Mouse (Mus musculus): Measurements from ENCODE around the gene Tnfaip1. TPM values are rescaled to one million over a fixed set of nuclear protein-coding genes. Genes with fewer than 3 reads are reported as not detected.

Tnfaip1 gene
- total RNA-seq, 2 experiments from 2014 or later: 36.8 to 37.6 TPM

- Histone ChIP-seq H3K4me3 (no peak overlapping the region), H3K27ac (no peak overlapping the region)
- TF ChIP-seq CTCF (IDR thresholded peaks at IDR 0.05): peak; percentile 39
- intact Hi-C loops (cut with DNase I): no loop called here
- no peak for DNase-seq (ENCODE audit: extremely low spot score in 1 of 2, low spot score in 2 of 2)
Measured at GRCm38 (mm10) chr11:78515549-78516325, 20.4 kb downstream of the Tnfaip1 start.

DNA sequence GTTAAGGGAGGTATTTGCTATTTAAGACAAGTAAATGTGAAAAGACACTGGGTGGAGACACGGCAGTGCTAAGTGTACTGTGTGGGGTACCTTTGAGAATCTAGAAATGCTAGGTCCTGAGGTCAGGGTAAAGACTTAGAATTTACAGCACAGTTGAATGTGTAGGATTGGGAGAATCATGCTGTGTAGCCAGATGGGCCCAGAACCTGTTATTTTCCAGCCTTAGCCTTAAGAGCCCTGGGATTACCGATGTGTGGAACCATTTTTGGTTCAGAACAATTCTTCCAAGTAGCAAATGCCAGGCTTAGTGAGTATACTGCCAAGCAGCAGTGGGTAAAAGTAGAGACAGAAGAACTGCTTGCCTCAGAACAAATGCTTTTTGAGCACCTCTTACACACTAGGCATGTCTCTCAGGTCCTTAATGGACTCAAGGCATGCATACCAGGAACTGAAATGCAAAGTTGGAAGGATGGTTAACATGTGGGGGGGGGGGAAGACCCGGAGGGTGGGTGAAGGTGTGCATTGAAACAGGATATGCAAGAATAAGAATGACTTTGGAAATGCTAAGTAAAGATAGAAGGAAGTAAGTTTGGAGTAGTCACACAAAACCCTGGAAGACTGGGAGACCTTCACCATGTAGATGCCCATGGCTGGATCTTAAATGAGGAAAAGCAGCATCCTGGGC, 22.9 kb downstream of the Tnfaip1 start:
- intact Hi-C loops (cut with DNase I): loop anchor here (2.0 kb wide), 1 partner anchor 24 kb away; the partner anchor contains the start of genes Ift20 and Tnfaip1
- Histone ChIP-seq H3K4me3 (peak overlapping the region; percentile 64), H3K27ac (no peak overlapping the region)
- no peak for DNase-seq (ENCODE audit: extremely low spot score in 1 of 2, low spot score in 2 of 2)
- no peak for TF ChIP-seq CTCF (IDR thresholded peaks at IDR 0.05)

DNA sequence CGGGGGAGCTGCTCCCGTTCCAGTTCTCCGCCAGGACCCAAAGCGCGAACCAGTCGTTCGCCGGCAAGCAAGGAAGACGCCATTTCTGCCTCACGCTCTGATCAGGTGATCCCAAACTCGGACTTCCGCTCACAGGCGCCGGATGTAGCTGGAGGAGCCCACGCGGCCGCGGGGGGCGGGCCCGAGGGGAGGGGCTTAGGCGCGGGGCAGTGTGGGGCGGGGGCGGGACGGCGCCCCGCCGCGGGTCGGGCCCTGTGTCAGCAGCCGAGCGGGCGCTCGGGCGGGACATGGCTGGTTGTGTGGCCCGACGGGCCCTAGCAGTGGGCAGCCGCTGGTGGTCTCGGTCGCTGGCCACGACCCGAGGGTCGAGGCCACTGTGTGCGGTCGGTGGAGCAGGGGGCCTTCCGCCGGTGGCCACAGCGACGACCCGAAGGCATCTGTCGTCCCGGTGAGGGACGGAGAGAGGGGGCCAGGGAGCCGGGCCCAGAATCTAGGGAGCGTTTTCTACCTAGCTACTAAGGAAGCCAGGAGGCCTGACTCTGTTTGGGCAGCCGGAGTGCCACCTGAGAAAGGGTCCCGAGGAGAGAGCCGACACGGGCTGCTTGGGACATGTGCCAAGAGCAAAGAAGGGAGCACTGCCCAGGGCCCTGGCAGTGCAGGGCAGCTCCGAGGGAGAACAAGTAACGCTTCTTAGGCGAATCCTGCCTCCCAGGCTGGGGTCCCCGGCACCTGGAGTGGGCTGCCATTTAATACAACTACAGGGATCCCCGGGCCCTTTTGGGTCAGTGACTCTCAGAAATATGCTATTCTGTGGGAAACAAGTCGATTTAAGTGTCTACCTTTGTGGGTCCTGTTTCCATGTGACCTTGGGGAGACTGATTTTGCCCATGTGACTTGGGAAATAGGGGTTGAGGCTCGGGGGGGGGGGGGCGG, 23.8 kb downstream of the Tnfaip1 start, which contains the start of the genes Tmem199 and Poldip2:
TSS of gene Tmem199 (minus strand) at position 148 of the 933 bp plus-strand sequence.
TSS of gene Poldip2 (plus strand) at position 169 of the 933 bp plus-strand sequence.
- no peak for TF ChIP-seq CTCF (IDR thresholded peaks at IDR 0.05)
- peak; percentile 88 to 90 for DNase-seq (ENCODE audit: extremely low spot score in 1 of 2, low spot score in 2 of 2)
- H3K4me3 ChIP-seq: peak within 1 kb of the TSS; percentile 64
- intact Hi-C loops (cut with DNase I): loop anchor here (2.0 kb wide), 1 partner anchor 25 kb away; the partner anchor contains the start of genes Ift20 and Tnfaip1
- peak within 1 kb of the TSS; percentile 94 for H3K27ac ChIP-seq

DNA sequence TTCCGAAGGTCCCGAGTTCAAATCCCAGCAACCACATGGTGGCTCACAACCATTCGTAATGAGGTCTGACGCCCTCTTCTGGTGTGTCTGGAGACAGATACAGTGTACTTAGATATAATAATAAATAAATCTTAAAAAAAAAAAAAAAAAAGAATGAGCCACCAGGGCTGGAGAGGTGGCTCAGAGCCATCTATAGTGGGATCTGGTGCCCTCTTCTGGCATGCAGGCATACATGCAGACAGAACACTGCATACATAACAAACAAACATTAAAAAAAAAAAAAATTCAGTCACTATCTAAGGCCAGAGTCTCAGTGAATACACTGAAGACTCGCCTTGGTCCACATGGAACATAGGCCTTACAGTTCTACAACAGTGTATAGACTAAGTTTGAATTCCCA, 27.0 kb downstream of the Tnfaip1 start:
- Histone ChIP-seq H3K27ac (no peak overlapping the region), H3K4me3 (no peak overlapping the region)
- no peak for DNase-seq (ENCODE audit: extremely low spot score in 1 of 2, low spot score in 2 of 2)
- TF ChIP-seq CTCF (IDR thresholded peaks at IDR 0.05): peak; percentile 56
- intact Hi-C loops (cut with DNase I): no loop called here

- H3K4me3 ChIP-seq: no peak overlapping the region
- H3K27ac ChIP-seq: no peak overlapping the region
- no peak for TF ChIP-seq CTCF (IDR thresholded peaks at IDR 0.05)
- no peak for DNase-seq (ENCODE audit: extremely low spot score in 1 of 2, low spot score in 2 of 2)
- intact Hi-C loops (cut with DNase I): no loop called here
Measured at GRCm38 (mm10) chr11:78505430-78505829, 30.7 kb downstream of the Tnfaip1 start.

DNA sequence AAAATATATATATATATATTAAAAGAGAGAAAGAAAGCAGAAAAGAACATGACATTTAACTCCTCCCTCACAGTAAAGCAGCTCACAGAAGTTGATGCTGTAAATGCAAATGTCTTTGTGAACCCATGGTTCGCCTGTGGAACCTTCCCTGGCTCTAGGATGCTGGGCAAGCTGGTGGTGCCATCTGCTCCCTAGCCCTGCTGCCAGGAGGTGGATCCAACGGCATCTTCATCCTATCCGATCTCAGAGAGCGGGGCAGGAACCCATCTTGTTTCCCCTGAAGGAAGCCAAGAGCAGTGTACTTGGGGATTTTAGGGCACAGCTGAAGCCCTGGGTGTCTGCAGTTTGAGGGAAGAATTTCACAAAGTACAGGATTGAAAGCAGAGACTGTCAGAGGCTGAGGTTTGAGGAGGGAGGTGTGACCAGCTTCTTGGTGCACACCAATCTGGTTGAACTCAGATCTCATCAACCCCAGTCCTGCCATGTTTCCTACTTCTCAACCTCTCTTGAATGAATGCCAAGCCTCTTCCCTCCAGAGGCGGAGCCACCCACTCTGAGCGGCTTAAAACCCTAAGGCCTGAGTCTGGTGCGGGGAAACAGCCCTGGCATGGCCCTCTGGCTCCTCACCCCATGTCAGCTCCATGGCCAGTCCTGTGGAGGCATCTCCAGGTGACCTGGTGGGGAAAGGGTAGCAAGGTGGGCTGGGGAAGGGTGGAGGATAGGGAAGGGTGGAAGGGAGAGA, 33.1 kb downstream of the Tnfaip1 start, which contains the start of gene Sebox:
TSS of gene Sebox (plus strand) at position 539 of the 742 bp plus-strand sequence.
- intact Hi-C loops (cut with DNase I): no loop called here
- no peak for TF ChIP-seq CTCF (IDR thresholded peaks at IDR 0.05)
- Histone ChIP-seq H3K4me3 (no peak within 1 kb of the TSS), H3K27ac (peak within 1 kb of the TSS; percentile 24; the same call in 1 of the 2 replicates)
- no peak for DNase-seq (ENCODE audit: extremely low spot score in 1 of 2, low spot score in 2 of 2)

DNA sequence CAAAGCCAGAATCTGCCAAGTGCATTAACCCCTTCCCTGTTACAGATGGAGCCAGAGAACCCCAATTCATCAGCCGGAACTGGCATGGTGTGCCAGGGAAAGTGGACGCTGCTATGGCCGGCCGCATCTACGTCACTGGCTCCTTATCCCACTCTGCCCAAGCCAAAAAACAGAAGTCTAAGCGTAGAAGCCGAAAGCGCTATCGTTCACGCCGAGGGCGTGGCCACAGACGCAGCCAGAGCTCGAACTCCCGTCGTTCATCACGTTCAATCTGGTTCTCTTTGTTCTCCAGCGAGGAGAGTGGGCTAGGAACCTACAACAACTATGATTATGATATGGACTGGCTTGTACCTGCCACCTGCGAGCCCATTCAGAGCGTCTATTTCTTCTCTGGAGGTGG, 34.6 kb downstream of the Tnfaip1 start:
- H3K4me3 ChIP-seq: no peak overlapping the region
- DNase-seq (ENCODE audit: extremely low spot score in 1 of 2, low spot score in 2 of 2): no peak
- no peak for TF ChIP-seq CTCF (IDR thresholded peaks at IDR 0.05)
- no peak overlapping the region for H3K27ac ChIP-seq
- intact Hi-C loops (cut with DNase I): no loop called here

GRCm38 (mm10) chr11:78500623-78501202, 35.4 kb downstream of the Tnfaip1 start:
- TF ChIP-seq CTCF (IDR thresholded peaks at IDR 0.05): no peak
- Histone ChIP-seq H3K4me3 (no peak overlapping the region), H3K27ac (no peak overlapping the region)
- intact Hi-C loops (cut with DNase I): no loop called here
- DNase-seq (ENCODE audit: extremely low spot score in 1 of 2, low spot score in 2 of 2): no peak

- TF ChIP-seq CTCF (IDR thresholded peaks at IDR 0.05): no peak
- no peak overlapping the region; the same call in 1 of the 2 replicates for H3K4me3 ChIP-seq
- no peak overlapping the region for H3K27ac ChIP-seq
- DNase-seq (ENCODE audit: extremely low spot score in 1 of 2, low spot score in 2 of 2): no peak
- intact Hi-C loops (cut with DNase I): no loop called here
Measured at GRCm38 (mm10) chr11:78499543-78499942, 36.6 kb downstream of the Tnfaip1 start.

DNA sequence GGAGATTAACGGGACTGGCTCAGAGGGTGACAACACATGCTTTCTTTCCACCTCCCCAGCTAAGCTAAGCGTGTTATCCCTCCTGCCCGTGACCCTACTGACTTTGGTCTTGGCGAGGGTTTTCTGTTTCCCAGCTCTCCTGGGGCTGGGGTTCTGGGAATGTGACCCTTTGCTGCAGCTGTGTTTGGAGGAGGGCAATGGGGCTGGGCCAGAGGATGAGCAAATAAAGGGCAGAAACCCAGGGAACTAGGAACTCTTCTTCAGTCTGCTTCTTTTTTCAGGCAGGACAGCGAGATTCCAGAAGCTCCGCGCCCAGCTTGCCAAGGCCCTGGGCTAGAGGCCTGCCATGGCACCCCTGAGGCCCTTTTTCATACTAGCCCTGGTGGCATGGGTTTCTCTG, 37.1 kb downstream of the Tnfaip1 start, which contains the start of gene Vtn:
TSS of gene Vtn (plus strand) at position 88 of the 400 bp plus-strand sequence.
- TF ChIP-seq CTCF (IDR thresholded peaks at IDR 0.05): no peak
- H3K4me3 ChIP-seq: peak within 1 kb of the TSS; percentile 86
- no peak for DNase-seq (ENCODE audit: extremely low spot score in 1 of 2, low spot score in 2 of 2)
- intact Hi-C loops (cut with DNase I): no loop called here
- H3K27ac ChIP-seq: peak within 1 kb of the TSS; percentile 91
